Mouse (Mus musculus): ENCODE measurements around the gene Spaca9. TPM values are rescaled to one million over a fixed set of nuclear protein-coding genes. Genes with fewer than 3 reads are reported as not detected.

Spaca9 gene
- not detected for polyA plus RNA-seq (2014; fragmentation: Illumina TruSeq; extraction: RNeasy Lipid Tissue Mini Kit (QIAGEN cat#74804); ENCODE audit: low replicate concordance)

DNA sequence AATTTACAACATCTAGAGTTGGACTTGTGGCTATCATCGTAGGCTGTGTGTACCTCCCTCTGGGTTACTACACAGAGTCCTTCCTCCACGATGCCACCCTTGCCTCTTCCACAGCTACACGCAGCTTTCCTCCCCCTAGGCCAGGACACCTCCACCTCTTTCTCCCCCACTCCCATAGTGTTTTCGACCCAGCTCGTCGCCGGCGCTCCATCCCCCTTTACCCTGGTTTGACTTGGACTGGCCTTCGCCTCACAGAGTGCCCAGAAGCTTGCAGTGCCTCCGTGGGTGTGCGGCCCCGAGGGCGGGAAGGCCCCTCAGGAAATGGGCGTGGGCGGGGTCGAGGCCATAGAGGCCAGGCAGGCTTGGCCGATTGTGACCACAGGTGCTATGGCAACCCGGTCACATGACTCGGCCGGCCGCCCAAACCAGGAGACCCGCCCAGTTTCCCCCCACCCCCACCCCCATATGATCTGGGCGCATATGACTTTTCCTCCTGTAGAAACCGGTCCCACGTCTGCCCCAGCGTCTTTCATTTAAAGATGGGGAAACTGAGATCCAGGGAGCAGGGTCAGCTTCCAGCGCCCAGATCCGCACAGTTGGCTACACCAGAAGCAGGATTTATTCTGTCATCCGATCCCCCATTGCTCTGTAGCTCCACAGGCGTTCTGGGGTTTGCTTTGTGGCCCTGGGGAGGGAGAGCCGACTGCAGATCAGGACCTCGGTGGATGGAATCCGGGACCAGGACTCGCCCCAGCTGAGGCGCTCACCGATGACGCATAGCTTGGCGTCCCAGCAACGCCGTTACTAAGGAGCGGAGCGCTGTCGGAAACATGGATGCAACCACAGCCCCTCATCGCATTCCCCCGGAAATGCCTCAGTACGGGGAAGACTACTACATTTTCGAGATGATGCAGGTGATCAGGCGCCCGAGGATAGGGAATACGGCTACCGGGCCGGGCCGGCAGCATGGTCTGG, at the start of gene Spaca9, which contains the start of gene Ak8:
TSS of gene Spaca9 (minus strand) at position 367 of the 975 bp plus-strand sequence.
TSS of gene Ak8 (plus strand) at position 804 of the 975 bp plus-strand sequence.

Other genes starting within 250 kb of the Spaca9 start
- gene 1700007K13Rik, start 233.4 kb downstream of the Spaca9 start, polyA plus RNA-seq (2014; fragmentation: Illumina TruSeq; extraction: RNeasy Lipid Tissue Mini Kit (QIAGEN cat#74804); ENCODE audit: low replicate concordance) = not detected
- gene Mrps2, start 231.7 kb downstream of the Spaca9 start, polyA plus RNA-seq (2014; fragmentation: Illumina TruSeq; extraction: RNeasy Lipid Tissue Mini Kit (QIAGEN cat#74804); ENCODE audit: low replicate concordance) = 69.0 TPM
- gene Gbgt1, start 202.8 kb downstream of the Spaca9 start, polyA plus RNA-seq (2014; fragmentation: Illumina TruSeq; extraction: RNeasy Lipid Tissue Mini Kit (QIAGEN cat#74804); ENCODE audit: low replicate concordance) = not detected
- not detected for gene Gm10134, start 193.6 kb downstream of the Spaca9 start, polyA plus RNA-seq (2014; fragmentation: Illumina TruSeq; extraction: RNeasy Lipid Tissue Mini Kit (QIAGEN cat#74804); ENCODE audit: low replicate concordance)
- 8.7 TPM for gene Ralgds, start 186.6 kb downstream of the Spaca9 start, polyA plus RNA-seq (2014; fragmentation: Illumina TruSeq; extraction: RNeasy Lipid Tissue Mini Kit (QIAGEN cat#74804); ENCODE audit: low replicate concordance)
- gene Cel, start 136.3 kb downstream of the Spaca9 start, polyA plus RNA-seq (2014; fragmentation: Illumina TruSeq; extraction: RNeasy Lipid Tissue Mini Kit (QIAGEN cat#74804); ENCODE audit: low replicate concordance) = 256 TPM
- 1.4 TPM for gene Gtf3c5, start 116.0 kb downstream of the Spaca9 start, polyA plus RNA-seq (2014; fragmentation: Illumina TruSeq; extraction: RNeasy Lipid Tissue Mini Kit (QIAGEN cat#74804); ENCODE audit: low replicate concordance)
- not detected for gene Gfi1b, start 77.7 kb downstream of the Spaca9 start, polyA plus RNA-seq (2014; fragmentation: Illumina TruSeq; extraction: RNeasy Lipid Tissue Mini Kit (QIAGEN cat#74804); ENCODE audit: low replicate concordance)
- gene Tsc1, start 58.5 kb downstream of the Spaca9 start, polyA plus RNA-seq (2014; fragmentation: Illumina TruSeq; extraction: RNeasy Lipid Tissue Mini Kit (QIAGEN cat#74804); ENCODE audit: low replicate concordance) = 4.8 TPM
- gene Ak8, start 437 bp upstream of the Spaca9 start, polyA plus RNA-seq (2014; fragmentation: Illumina TruSeq; extraction: RNeasy Lipid Tissue Mini Kit (QIAGEN cat#74804); ENCODE audit: low replicate concordance) = not detected
- gene Gtf3c4, start 140.6 kb upstream of the Spaca9 start, polyA plus RNA-seq (2014; fragmentation: Illumina TruSeq; extraction: RNeasy Lipid Tissue Mini Kit (QIAGEN cat#74804); ENCODE audit: low replicate concordance) = 9.1 TPM
- gene Ddx31, start 140.7 kb upstream of the Spaca9 start, polyA plus RNA-seq (2014; fragmentation: Illumina TruSeq; extraction: RNeasy Lipid Tissue Mini Kit (QIAGEN cat#74804); ENCODE audit: low replicate concordance) = 3.1 TPM
- not detected for gene Barhl1, start 216.9 kb upstream of the Spaca9 start, polyA plus RNA-seq (2014; fragmentation: Illumina TruSeq; extraction: RNeasy Lipid Tissue Mini Kit (QIAGEN cat#74804); ENCODE audit: low replicate concordance)